Mouse (Mus musculus) limb, embryonic 14.5 days (tissue): ENCODE measurements around the gene Syt2. TPM values are rescaled to one million over a fixed set of nuclear protein-coding genes. Genes with fewer than 3 reads are reported as not detected.

Experiments used
- ATAC-seq: fragments of 200-750 bp; cut with Nextera tagmentation; 2 replicates; pipeline ENCODE4 v1.8.0; 2017; ENCODE audit warnings: low read depth, moderate number of reproducible peaks, moderate TSS enrichment; ENCODE audit not compliant: low FRiP score
- DNase-seq: peaks from one replicate; pipeline ENCODE4 v3.0.0-alpha.2; 2015; ENCODE audit warnings: low spot score
- H3K27ac ChIP-seq: fragments of 300-500 bp; sonication (generic); replicated peaks from 2 replicates; pipeline ENCODE4 v1.5.1; 2014; ENCODE audit warnings: low read depth, mild to moderate bottlenecking, low read length, moderate library complexity, mixed read lengths
- H3K27me3 ChIP-seq: fragments of 300-500 bp; sonication (generic); 2 replicates; pipeline ENCODE4 v1.6.1; 2014; ENCODE audit warnings: low read length, mixed read lengths; ENCODE audit not compliant: control insufficient read depth, insufficient read depth
- H3K36me3 ChIP-seq: fragments of 300-500 bp; sonication (generic); 2 replicates; pipeline ENCODE4 v1.6.1; 2014; ENCODE audit warnings: mild to moderate bottlenecking, low read length, moderate library complexity, mixed read lengths; ENCODE audit not compliant: control insufficient read depth, insufficient read depth
- H3K4me1 ChIP-seq: fragments of 300-500 bp; sonication (generic); 2 replicates; pipeline ENCODE4 v1.6.1; 2014; ENCODE audit warnings: antibody characterized with exemption, low read length, mixed read lengths; ENCODE audit not compliant: control insufficient read depth, insufficient read depth
- H3K4me2 ChIP-seq: fragments of 300-500 bp; sonication (generic); replicated peaks from 2 replicates; pipeline ENCODE4 v1.6.1; 2014; ENCODE audit warnings: low read depth, mild to moderate bottlenecking, low read length, moderate library complexity; ENCODE audit not compliant: severe bottlenecking
- H3K4me3 ChIP-seq: fragments of 300-500 bp; sonication (generic); replicated peaks from 2 replicates; pipeline ENCODE4 v1.5.1; 2014; ENCODE audit warnings: low read length
- H3K9ac ChIP-seq: fragments of 300-500 bp; sonication (generic); 2 replicates; pipeline ENCODE4 v1.6.1; 2014; ENCODE audit warnings: mild to moderate bottlenecking, low read depth, low read length, moderate library complexity; ENCODE audit not compliant: severe bottlenecking
- H3K9me3 ChIP-seq: fragments of 300-500 bp; sonication (generic); 2 replicates; pipeline ENCODE4 v1.6.1; 2016; ENCODE audit warnings: low read length; ENCODE audit not compliant: control insufficient read depth
- POLR2A ChIP-seq: fragments of 200-500 bp; IDR thresholded peaks from 2 replicates; pipeline ENCODE4 v1.8.0; 2012; ENCODE audit warnings: inconsistent platforms, mild to moderate bottlenecking, moderate library complexity, borderline replicate concordance; ENCODE audit not compliant: insufficient read depth, insufficient read length; ENCODE audit errors: extremely low read depth
- WGBS: fragments of 180-500 bp; shearing (Covaris S2); extraction: QIAGEN DNeasy Blood & Tissue Kit; methylation state at CpG from one replicate; pipeline ENCODE4 v1.1.7; 2014; 5-methylcytosine and 5-hydroxymethylcytosine counted together
- polyA plus RNA-seq, 2 experiments: library from polyadenylated mRNA; depleted of rRNA in 1 of 2; stranded (reverse) in 1 of 2; unstranded in 1 of 2; fragments of >200 nt; fragmentation: Nextera tagmentation in 1 of 2; extraction: Ambion mirVana in 1 of 2; gene quantifications; 2 replicates each; pipeline versions ENCODE4 v1.2.1 to v1.2.3; 2012 to 2014

Syt2 gene
- polyA plus RNA-seq, 2 experiments: 0.44 to 1.5 TPM

GRCm38 (mm10) chr1:134629455-134629854 lies 17.0 kb upstream of the Syt2 start:
- H3K27me3 ChIP-seq: no peaks in the 10 kb centered on the region
- TF ChIP-seq POLR2A: no peak
- 96% methylated on average over 10 of the region's 10 CpGs for WGBS

GRCm38 (mm10) chr1:134634296-134634695 lies 12.2 kb upstream of the Syt2 start:
- Histone ChIP-seq H3K27me3 (no peaks in the 10 kb centered on the region), H3K4me2 (no peak overlapping the region), H3K36me3 (peaks cover 49% of the 10 kb centered on the region), H3K27ac (no peak overlapping the region), H3K9me3 (no peaks in the 10 kb centered on the region), H3K9ac (no peak overlapping the region), H3K4me3 (no peak overlapping the region), H3K4me1 (peaks cover 7% of the 10 kb centered on the region)
- TF ChIP-seq POLR2A: no peak
- no peak for ATAC-seq
- WGBS: 77% methylated on average over 7 of the region's 7 CpGs
- DNase-seq: no peak

More at GRCm38 (mm10) chr1:134629455-134629854, 17.0 kb upstream of the Syt2 start:
- H3K36me3 ChIP-seq: peaks cover 98% of the 10 kb centered on the region
- no peaks in the 10 kb centered on the region for H3K9me3 ChIP-seq
- DNase-seq (no peak), ATAC-seq (no peak)
- H3K27ac ChIP-seq: no peak overlapping the region
- H3K4me1 ChIP-seq: no peaks in the 10 kb centered on the region
- no peak overlapping the region for H3K4me3 ChIP-seq
- no peak overlapping the region for H3K9ac ChIP-seq
- H3K4me2 ChIP-seq: no peak overlapping the region

DNA sequence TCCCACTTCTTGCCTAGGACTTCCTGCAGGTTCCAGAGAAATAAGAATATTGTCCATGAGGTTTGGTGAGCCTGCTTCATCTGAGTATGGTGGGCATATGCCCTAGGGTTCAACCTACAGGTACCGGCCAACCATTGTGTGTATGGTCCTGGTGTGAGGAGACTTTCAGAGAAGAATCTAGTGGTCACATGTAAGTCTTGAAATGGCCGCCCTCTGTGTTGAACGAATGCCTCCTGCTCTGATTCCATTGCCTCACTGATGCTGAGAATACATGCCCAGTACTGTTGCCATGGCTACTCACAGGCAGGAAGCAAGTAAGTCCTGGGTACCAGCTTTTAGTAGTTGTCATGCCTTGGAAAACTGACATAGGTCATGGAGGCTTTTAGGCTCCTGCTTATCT lies 10.2 kb upstream of the Syt2 start:
- peaks cover 7% of the 10 kb centered on the region for H3K4me1 ChIP-seq
- H3K9me3 ChIP-seq: no peaks in the 10 kb centered on the region
- H3K9ac ChIP-seq: no peak overlapping the region
- no peaks in the 10 kb centered on the region for H3K27me3 ChIP-seq
- DNase-seq (no peak), ATAC-seq (no peak)
- peaks cover 30% of the 10 kb centered on the region for H3K36me3 ChIP-seq
- H3K27ac ChIP-seq: no peak overlapping the region
- TF ChIP-seq POLR2A: no peak
- no peak overlapping the region for H3K4me3 ChIP-seq
- no peak overlapping the region for H3K4me2 ChIP-seq
- 79% methylated on average over 3 of the region's 3 CpGs for WGBS

GRCm38 (mm10) chr1:134636684-134637083 lies 9.8 kb upstream of the Syt2 start:
- DNase-seq (peak; percentile 41), ATAC-seq (no peak)
- TF ChIP-seq POLR2A: no peak
- Histone ChIP-seq H3K36me3 (peaks cover 26% of the 10 kb centered on the region), H3K27ac (no peak overlapping the region), H3K4me3 (no peak overlapping the region), H3K27me3 (no peaks in the 10 kb centered on the region; the same call in 1 of the 2 replicates), H3K4me2 (no peak overlapping the region), H3K4me1 (peaks cover 7% of the 10 kb centered on the region), H3K9me3 (no peaks in the 10 kb centered on the region), H3K9ac (no peak overlapping the region)
- 19% methylated on average over 3 of the region's 3 CpGs for WGBS

GRCm38 (mm10) chr1:134638041-134638440 lies 8.4 kb upstream of the Syt2 start:
- Histone ChIP-seq H3K9me3 (no peaks in the 10 kb centered on the region), H3K4me1 (peaks cover 7% of the 10 kb centered on the region), H3K27me3 (no peaks in the 10 kb centered on the region; the same call in 1 of the 2 replicates), H3K27ac (no peak overlapping the region), H3K4me3 (no peak overlapping the region), H3K36me3 (peaks cover 12% of the 10 kb centered on the region), H3K4me2 (no peak overlapping the region), H3K9ac (0 out of 2 replicates have a peak overlapping the region, but pooled peaks have one; percentile 17)
- DNase-seq (no peak), ATAC-seq (0 out of 2 replicates have a peak, but pooled peaks have one; percentile 2)
- no peak for TF ChIP-seq POLR2A
- WGBS: 36% methylated on average over 3 of the region's 3 CpGs

DNA sequence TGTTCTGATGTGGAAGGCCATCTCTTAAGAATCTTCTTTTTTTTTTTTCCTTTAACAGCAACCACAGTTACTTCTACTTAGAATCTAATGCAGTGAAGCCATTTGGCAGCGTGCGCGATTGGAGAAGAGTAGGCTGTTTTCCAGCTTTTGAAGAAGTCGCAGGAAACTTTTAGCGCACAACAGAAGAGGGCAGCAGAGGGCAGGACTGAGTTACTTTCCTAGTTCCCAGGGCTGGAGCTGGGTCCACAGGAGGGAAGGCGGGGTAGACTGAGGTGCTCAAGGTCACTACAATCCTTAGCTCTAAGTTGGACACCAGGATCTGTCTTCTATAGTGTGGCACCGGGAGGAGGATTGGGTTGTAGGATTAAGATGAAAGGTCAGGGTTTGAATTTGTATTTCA lies 8.0 kb upstream of the Syt2 start:
- peaks cover 7% of the 10 kb centered on the region for H3K36me3 ChIP-seq
- 39% methylated on average over 7 of the region's 7 CpGs for WGBS

More for the DNA sequence above, 8.0 kb upstream of the Syt2 start:
- Histone ChIP-seq H3K4me2 (no peak overlapping the region), H3K9ac (no peak overlapping the region), H3K27me3 (peaks cover under 1% of the 10 kb centered on the region; the same call in 1 of the 2 replicates), H3K9me3 (no peaks in the 10 kb centered on the region), H3K4me3 (no peak overlapping the region), H3K4me1 (peaks cover 7% of the 10 kb centered on the region), H3K27ac (no peak overlapping the region)
- ATAC-seq (peak; percentile 3; the same call in 1 of the 2 replicates), DNase-seq (peak; percentile 69)
- TF ChIP-seq POLR2A: no peak
